Mouse (Mus musculus) hematopoietic multipotent progenitor cell, adult 10-12 weeks (in vitro differentiated cells): ENCODE measurements around the gene Gm5773. TPM values are rescaled to one million over a fixed set of nuclear protein-coding genes. Genes with fewer than 3 reads are reported as not detected.

Experiments used
- polyA plus RNA-seq: library from polyadenylated mRNA; stranded (reverse); fragments of >175 nt; gene quantifications from 2 replicates; pipeline ENCODE4 v1.2.3, GENCODE M21; 2012; ENCODE audit warnings: low replicate concordance

Gene Gm5773
- polyA plus RNA-seq, result not detected in 2 replicates

DNA sequence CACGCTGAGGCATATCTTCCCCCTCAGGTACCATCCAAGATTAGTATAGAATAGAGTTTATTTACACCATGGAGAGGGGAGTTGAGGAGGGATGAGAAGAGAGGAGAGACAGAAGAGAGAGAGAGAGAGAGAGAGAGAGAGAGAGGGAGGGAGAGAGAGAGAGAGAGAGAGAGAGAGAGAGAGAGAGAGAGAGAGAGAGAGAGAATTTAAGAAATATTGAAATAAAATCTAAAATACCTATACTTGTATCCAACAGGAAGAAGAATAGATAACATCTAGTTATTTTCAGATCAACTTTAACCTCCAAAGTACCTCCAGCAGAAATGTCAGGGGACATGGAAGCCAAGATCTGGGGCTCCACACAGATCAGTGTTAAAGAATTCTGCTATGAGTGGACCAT lies at the start of gene Gm5773:
Gene Gm5773 (plus strand): TSS at position 301 of the 400 bp plus-strand sequence.

GRCm38 (mm10) chr3:93796098-93796497 lies 23.3 kb downstream of the Gm5773 start, which contains the start of gene Tdpoz4:
Gene Tdpoz4 (plus strand): TSS chr3:93796398.

Other genes starting within 250 kb of the Gm5773 start
- gene S100a10, start 217.9 kb upstream of the Gm5773 start, polyA plus RNA-seq, result 33.6 and 230 TPM in 2 replicates
- gene Tdpoz2, start 120.3 kb upstream of the Gm5773 start, polyA plus RNA-seq, result not detected in 2 replicates
- gene Tdpoz1, start 96.7 kb upstream of the Gm5773 start, polyA plus RNA-seq, result not detected in 2 replicates
- gene Gm37596, start 79.9 kb upstream of the Gm5773 start, polyA plus RNA-seq, result not detected in 2 replicates
- not detected in 2 replicates for gene Tdpoz4, start 23.4 kb downstream of the Gm5773 start, polyA plus RNA-seq
- gene Tdpoz3, start 53.0 kb downstream of the Gm5773 start, polyA plus RNA-seq, result not detected in 2 replicates
- gene Gm9117, start 170.5 kb downstream of the Gm5773 start, polyA plus RNA-seq, result not detected in 2 replicates
- gene Tdpoz5, start 188.3 kb downstream of the Gm5773 start, polyA plus RNA-seq, result not detected in 2 replicates